Mouse (Mus musculus) cerebellum, adult 2 months (tissue): ENCODE results near the gene Pdpn.

Experiments
- CTCF ChIP-seq: fragments of 200-500 bp; IDR thresholded peaks from 2 replicates; pipeline ENCODE4 v1.5.1; 2011; ENCODE audit warnings: low read depth, mild to moderate bottlenecking, control low read depth, low read length, moderate library complexity, borderline replicate concordance; ENCODE audit not compliant: insufficient read depth
- POLR2A ChIP-seq: fragments of 200-500 bp; IDR thresholded peaks from 2 replicates; pipeline ENCODE4 v1.6.1; 2011; ENCODE audit warnings: low read length, control low read depth, borderline replicate concordance; ENCODE audit not compliant: insufficient read depth

GRCm38 (mm10) chr4:143279661-143280060, 19.7 kb downstream of the Pdpn start:
- TF ChIP-seq CTCF = no peak
- no peak for TF ChIP-seq POLR2A
